Mouse (Mus musculus): ENCODE data around the gene Msl1.

Gene Msl1

DNA sequence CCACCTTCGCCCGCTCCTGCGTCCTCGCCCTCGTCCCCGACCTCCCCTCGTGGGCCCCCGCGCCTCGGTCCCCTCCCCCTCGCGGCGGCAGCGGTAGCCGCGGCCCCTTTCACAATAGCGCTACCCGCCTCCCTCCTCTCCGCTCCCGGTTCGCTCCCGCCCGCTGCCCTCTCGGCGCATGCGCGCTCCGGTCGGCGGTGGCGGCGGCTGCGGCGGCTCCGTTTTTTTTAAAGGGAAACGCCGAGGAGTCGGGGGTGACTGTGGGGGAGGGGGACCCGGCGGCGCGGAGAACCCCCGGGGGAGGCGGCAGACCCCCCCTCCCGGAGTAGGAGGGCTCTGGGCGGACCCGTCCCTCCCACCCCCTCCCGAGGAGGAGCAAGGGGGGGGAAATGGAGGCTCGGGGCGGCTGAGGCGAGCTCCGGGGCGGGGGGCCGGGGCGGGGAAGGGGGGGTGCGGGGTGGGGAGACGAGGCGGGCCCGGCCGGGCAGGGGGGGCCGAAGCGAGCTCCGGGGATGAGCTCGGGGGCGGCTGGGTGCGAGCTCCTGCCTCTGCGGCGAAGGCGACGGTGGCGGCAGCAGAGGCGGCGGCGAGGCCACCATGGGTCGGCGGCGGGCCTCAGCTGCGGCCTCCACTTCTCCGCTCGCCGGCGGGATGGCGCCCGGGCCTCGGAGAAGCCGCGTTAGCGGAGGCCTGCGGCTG lies at the start of gene Msl1:
Msl1 (plus strand) TSS at position 502 of the 699 bp plus-strand sequence.
- DNase-seq (ENCODE audit: low read depth, low spot score), result no peak

DNA sequence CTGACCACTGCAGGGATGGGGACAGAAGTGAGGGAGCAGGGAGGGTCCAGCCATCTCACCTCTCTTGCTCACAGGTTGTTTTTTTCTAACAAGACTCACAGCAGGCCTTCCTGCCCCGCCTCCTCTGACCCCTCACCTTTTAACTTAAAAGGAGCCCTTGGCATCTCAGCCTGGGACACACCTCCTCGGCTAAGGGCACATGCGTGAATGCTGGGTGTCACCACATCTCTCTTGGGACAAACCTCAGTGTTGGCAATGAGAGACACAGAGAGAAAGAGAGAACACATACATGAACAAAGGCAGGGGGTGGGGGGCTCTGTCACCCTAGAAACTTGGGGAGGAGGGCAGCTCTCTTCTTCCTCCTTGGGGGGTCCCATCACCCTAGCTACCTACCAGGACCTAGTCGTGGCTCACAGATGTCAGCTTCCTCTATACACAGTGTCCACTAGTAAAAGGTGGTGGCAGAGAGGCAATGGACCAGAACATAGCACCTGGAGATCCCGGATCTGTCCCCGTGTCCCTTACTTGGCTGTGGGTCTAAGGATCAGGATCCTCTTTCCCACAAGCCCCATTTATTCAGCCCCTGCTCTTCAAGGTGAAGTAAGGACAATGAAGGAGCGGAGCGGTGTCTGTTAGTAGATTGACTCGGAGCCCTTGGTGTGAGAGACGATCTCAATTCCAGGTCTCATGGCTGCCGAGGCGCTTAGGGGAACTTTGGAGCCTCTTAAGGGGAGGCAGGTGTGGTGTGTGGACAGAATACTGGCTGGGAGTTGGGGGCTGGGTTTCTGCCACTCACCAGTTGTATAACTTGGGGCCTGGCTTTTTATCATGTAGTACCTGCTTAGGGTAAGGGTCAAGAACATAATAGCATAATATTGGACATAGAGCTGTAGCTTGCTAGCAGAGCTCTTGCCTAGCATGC lies 49.1 kb upstream of the Msl1 start:
- DNase-seq (ENCODE audit: low read depth, low spot score), result no peak

DNA sequence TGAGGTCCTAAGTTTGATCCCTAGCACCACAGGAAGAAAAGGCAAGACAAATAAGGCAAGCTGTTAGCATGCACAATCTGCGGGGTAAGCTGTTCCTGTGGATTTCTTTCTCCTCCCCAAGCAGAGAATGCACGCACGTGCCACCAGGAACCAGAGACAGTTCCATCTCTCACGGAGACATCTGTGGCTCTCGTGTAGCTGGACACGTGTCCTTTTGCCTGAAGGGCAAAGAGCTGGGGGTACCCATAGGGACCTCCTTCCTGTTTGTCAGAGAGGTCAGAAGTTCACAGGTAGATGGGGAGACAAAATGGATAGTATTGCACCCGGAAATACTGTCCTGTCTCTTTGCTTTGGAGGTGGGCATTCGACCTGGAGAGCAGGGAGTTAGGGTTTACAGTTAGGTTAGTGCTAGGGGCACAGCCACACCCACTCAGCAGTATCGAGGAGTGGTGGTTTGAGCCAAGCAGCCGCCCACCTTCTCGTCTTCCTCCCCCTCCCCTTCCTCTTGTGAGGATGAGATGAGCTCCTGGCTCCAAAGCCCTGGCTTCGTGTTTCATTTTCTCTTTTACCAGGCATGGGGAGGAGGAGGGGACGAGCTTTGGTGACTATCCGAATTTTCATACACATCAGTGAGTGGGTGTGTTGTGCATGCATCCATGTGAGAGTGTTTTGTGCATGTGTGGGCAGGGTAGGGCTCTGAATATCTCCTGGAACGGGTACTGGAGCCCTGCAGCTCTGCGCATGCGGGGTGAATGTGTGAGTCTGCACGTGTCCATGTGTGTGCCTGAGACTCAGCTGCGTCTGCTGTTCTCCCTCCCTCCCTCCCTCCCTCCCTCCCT lies 48.2 kb upstream of the Msl1 start:
- peak; percentile 98 for DNase-seq (ENCODE audit: low read depth, low spot score)

GRCm38 (mm10) chr11:98747804-98748505 lies 47.4 kb upstream of the Msl1 start:
- no peak for DNase-seq (ENCODE audit: low read depth, low spot score)

DNA sequence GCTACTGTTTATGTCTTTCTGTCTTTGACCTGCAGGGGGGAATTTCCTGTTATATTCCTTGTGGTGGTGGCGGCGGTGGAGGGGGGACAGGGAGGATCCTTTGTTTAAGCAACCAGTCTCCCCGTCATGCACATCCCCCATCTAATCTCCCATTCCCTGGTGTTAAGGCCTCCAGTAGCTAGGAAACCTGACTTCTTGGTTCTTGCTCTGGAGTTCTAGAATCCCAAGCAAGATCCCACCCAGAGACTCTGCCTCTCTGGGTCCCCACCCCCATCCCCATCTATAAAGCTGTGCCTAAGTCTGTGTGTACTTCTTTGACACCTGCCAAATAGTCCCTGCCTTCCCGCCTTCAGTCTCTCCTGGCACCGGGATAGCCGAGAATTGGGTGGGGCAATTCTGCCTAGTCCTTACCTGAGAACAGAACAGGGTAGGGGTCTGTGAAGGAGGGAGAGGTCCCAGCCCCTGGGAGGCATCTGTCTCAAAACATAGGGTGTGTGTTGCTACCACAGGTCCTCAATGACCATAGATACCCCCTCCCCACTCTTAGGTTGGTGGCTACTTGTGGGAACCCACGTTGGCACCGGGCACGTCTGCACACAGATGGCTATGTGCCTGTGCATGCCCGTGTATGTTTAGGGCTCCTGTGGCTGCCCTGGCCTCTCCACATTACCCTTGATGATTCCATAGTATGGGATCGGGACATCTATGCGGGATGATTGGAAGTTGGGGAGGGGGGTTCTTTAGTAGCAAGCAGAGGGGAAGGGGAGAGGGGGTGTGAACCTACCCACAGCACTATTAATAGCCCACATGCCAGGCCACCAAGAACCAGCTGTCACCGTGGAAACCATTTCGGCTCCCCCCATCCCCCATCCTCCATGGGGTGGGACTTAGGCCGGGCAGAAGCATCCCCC lies 46.6 kb upstream of the Msl1 start:
- no peak for DNase-seq (ENCODE audit: low read depth, low spot score)

GRCm38 (mm10) chr11:98749716-98750115 lies 45.6 kb upstream of the Msl1 start:
- DNase-seq (ENCODE audit: low read depth, low spot score), result no peak

DNA sequence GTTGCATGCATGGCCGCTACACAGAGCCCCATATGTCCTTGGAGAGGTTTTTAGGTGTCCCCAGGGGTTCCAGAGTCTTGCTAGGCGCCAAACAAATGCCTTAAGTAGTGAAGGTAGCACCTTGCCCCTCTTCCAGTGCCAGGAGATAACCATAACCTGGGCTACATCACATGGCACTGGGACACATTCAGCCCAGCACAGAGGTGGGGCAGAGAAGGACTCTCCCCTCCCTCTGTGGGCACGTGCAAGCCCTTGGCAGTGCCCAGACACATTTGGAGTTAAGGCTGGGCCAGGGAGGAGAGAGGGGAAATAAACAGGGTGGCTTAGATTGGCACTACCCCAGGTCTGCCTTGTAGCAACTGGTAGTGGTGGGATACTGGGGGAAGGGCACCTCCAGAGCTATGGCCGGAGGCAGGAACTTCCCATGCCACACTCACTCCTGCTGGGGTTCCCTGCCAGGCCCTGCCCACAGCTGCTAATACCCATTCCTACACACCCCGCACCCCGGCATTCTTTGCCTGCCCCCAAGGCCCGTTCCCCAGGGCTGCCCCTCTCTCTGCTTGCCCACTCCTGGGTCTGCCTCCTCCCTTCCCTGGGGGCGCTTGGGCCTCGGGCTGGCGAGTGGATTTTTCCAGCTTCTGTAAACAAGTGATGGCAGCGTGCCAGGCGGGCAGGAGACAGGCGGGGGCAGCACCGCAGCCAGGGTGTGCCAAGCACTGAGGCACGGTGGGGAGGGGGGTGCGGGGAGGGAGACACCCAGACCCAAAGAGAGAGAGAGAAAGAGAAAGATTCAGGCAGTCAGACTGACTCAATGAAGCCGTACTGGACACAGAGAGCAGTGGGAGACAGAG lies 44.7 kb upstream of the Msl1 start:
- no peak for DNase-seq (ENCODE audit: low read depth, low spot score)

- no peak for DNase-seq (ENCODE audit: low read depth, low spot score)
Observed at GRCm38 (mm10) chr11:98751221-98751782, 44.0 kb upstream of the Msl1 start.

DNA sequence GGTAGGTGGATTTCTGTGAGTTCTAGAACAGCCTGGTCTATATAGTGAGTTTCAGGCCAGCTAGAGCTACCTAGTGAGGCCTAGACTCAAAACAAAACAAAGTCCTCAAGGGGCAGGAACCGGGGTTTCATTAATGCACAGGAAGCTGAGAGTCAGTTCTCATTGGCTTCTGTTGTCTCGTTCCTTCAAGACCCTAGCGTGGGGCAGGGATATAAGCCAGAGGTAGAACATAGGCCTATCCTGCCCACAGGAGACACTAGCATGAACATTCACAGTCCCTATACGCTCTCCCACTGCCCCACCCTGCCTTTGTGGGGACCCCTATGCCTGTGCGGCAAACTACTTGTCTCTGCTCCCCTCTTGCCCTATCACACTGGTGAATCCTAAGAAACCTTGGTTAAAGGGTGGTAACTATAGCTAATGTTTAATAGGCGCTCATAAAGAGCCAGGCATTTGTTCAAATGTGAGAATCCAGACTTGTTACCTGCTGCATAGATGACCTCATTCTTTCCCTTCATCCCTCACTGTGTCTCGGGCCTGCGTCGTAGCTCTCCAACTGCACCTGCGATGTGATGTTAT lies 42.7 kb upstream of the Msl1 start:
- DNase-seq (ENCODE audit: low read depth, low spot score), result no peak

GRCm38 (mm10) chr11:98753264-98753663 lies 42.1 kb upstream of the Msl1 start:
- no peak for DNase-seq (ENCODE audit: low read depth, low spot score)

DNA sequence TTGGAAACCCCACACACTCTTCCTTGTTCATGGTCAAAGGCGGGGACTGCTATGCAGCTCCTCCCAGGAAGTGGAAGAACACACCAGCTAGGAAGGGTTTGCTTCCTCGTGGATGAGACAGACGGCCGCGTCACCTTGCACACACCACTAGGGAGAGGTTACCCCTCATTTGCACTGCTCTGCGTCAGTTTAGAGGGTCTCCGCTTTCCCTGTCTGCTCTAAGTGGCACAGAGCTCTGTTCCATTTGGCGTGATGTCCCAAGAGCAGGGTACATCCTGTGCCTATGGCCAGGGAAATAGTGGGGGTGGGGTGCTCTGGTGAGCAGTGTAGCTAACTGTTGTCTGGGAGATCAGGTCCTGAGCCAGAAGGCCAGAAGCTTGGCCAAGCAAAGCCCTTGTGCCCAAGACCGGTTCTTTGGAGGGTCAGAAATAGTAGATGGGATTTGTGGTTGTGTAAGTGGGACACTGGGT lies 41.1 kb upstream of the Msl1 start:
- DNase-seq (ENCODE audit: low read depth, low spot score), result no peak

DNA sequence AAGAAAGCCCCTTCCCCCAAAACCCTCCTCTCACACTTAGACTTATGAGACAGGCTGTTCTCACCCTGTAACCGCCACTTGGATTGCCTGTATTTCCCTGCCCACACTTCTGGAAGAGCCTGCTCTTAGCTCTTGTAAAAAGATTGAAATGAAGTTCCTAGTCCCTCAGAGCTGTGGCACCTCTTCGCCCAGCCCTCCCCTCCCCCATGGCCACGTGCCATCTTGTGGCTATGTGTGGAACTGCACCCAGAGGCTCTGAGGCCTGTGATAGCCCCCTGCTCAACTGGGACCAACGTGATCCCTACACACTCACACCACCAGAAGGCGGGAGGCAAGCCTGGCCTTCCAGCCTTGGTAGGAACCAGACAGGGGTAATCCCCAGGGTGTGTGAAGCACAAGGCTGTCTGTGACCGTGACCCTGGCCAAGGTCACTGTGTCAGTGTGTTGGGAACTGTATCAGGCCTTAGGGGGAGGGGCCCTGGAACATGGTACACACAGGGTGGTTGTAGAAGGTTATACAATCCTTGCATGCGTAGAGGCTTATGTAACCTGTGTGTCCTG lies 40.6 kb upstream of the Msl1 start:
- no peak for DNase-seq (ENCODE audit: low read depth, low spot score)

DNA sequence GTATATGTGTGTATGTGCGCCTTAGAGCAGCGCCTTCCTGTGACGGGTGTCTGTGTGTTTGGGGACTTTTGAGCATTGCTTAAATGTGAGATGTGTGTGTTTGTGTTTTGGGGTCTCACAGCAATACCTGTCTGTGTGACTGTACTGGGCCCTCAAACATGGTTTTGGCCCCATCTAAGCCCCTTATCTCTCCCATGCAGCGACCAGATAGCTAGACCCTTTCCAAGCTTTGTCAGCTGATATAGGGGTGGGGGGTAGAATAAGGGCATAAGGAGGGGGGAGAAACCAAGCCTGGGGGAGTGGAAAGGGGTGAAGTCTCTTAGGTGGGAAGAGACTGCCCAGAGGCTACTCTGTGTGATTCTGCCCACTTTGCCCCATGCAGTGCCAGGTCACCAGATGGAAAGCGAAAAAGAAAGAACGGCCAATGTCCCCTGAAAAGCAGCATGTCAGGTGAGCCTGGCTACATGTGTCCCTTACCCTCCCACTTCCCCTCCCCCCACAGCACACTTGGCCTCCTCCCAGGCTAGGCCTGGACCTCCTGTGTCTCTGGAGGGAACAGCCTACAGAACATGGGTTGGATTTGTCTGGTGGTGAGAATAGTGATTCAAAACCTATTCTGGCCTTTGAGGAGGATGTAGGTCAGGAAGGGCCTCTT lies 39.5 kb upstream of the Msl1 start:
- no peak for DNase-seq (ENCODE audit: low read depth, low spot score)

- DNase-seq (ENCODE audit: low read depth, low spot score), result no peak
Observed at GRCm38 (mm10) chr11:98756711-98757110, 38.6 kb upstream of the Msl1 start.

DNA sequence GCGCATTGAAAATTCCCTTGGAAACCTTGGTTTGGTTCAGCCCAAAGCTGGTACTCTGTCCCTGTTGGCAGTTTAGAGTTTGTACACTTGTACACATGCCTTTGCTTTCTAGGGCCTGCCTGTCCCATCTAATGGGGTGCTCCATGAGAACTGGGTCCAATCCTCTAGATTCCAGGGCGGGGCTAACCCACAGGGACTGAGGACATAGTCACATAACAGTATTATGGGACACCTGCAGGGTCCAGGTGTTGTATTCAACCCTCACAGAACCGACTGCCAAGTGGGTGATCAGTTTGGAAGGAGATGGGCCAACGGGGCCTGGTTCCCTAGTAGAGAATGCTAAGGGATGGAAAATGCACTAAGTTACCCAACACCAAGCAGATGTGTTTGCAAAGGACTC lies 33.4 kb upstream of the Msl1 start:
- DNase-seq (ENCODE audit: low read depth, low spot score), result no peak

DNA sequence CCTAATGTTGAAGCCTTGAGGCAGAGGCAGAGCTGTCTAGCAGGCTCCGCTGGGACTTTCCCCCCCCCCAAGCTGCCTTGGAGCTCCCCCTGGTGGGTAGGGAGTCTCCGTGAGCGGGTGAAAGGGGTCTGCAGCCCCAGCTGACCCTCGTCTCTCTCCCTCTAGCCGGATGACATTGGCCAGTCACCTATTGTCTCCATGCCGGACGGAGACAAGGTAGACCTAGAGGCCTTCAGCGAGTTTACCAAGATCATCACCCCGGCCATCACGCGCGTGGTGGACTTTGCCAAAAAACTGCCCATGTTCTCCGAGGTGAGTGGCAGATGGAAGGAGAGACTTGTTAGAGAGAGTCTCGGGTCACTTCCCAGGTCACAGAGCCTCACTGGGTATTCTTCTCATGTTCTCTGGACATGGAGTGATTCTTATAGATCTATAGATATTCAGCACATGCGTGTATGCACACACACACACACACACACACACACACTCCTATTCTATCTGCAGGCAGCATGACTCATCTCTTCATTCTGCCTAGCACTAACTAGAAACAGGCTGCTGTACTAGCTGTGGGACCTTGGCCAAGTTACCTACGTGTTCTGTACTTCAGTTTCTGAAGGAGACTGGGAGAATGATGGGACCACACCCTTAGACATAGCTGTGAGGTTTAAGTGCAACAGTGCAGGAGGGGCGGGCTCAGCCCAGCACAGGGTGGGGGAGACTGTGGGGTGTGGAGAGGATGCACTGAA lies 32.4 kb upstream of the Msl1 start:
- DNase-seq (ENCODE audit: low read depth, low spot score), result peak; percentile 87

DNA sequence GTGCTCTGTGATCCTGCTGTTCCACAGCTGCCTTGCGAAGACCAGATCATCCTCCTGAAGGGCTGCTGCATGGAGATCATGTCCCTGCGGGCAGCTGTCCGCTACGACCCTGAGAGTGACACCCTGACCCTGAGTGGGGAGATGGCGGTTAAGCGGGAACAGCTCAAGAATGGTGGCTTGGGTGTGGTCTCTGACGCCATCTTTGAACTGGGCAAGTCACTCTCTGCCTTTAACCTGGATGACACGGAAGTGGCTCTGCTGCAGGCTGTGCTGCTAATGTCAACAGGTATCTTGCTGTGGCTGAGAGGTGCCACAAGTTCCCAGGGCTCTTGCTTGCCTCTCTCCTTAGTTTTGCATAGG lies 31.8 kb upstream of the Msl1 start:
- DNase-seq (ENCODE audit: low read depth, low spot score), result no peak

Data from telencephalon, adult 2 months (tissue).